Mouse (Mus musculus): ENCODE measurements at regions not wholly inside any gene's neighbourhood (a gene's known extent, or its start where the extent isn't known, plus 50 kb on each side); places are given as distances from the start of the nearest gene placed in this dataset.

DNA sequence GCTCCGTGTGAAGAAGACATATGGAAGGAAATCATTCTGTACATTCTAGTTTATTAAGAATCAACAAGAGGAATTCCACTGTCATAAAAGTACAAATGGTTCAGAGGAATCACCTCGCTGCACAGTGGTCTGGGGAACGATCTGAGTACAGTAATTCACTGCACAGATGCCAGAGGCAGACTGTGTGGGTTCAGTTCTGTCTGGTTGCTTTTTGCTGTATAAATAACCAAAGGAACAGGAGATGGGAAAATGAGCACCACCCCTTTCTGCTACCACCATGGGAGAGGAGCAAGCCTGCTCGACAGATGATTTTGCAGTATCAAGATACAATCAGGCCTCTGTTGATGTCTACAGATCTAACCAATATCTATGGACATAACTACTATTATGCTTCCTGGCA lies 322.1 kb upstream of the Slco3a1 start:
- DNase-seq = no peak

DNA sequence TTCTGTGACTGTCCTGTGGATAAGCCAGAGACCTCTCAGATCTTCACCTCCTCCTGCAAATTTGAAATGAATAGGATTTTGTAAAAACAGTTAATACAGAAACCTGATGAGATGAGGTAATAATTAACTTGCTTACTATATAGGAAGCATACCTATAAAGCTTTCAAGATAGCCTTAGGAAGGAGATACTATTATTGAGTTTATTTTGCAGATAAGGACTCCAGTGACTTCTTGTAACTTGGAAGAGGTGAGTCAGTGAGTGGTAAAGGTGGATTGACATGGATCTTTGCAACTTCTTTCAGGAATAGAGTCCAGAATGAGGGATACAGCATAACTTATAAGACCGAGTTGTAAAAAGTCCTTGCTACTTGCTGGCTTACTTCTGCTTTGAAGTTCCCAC lies 315.7 kb upstream of the Slco3a1 start:
- DNase-seq = no peak

DNA sequence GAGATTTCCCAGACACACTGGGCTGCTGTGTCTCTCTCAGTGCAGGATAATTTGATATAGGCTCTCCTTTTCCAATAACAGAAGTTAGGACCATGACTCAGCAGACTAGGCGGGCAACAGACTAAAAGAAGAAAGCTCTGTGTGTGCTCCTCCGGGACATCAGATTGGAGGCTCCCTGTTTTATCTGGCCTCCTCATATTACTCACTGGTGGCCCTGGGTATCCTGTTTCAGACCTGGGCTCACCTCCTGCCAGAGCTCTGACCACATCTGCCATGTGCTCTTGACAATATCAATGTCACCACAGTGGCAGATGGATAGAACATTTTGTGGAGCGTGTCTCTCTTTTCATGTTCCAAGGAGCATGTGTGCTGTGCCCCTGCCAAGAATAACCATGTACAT lies 308.1 kb upstream of the Slco3a1 start:
- no peak for DNase-seq

GRCm38 (mm10) chr7:74844306-74844929 lies 289.8 kb upstream of the Slco3a1 start:
- no peak for DNase-seq

DNA sequence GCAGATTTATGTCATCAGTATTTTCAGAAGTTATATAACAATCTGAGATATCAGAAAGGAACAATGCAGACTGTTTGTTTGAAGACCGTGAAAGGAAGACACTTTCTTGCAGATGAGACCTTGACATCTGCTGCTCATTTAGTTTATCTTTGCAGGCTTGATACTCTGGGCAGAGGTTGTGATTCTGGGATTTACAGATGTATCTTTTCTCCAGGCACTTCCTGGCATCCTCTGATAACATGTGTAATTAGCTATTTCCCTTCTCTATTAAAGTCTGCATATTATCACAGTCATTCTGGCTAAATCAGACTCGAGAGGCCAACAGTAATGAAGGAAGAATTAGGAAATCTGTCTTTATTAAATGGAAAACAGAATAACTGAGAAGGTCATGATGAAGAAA lies 268.7 kb upstream of the Slco3a1 start:
- DNase-seq = no peak

- no peak for DNase-seq
Observed at GRCm38 (mm10) chr7:74793241-74793640, 238.7 kb upstream of the Slco3a1 start.

DNA sequence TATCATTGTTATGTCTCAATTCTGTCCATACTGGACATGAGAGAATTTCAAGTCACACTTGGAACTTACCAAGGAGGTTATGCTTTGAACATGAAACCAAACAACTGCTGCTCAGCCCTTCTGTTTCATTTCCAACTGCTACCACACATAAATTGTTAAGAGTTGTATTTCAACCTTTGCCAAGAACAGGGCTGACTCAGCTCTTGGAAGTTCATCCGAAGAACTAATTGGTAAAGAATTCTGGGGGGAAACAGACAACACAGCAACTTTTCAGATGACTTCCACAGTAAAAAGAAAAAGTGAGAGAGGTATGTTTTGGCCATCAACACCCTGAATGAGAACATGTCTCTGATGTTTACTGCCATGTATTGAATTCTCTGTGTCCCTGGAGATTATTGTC lies 234.1 kb upstream of the Slco3a1 start:
- DNase-seq = no peak

DNA sequence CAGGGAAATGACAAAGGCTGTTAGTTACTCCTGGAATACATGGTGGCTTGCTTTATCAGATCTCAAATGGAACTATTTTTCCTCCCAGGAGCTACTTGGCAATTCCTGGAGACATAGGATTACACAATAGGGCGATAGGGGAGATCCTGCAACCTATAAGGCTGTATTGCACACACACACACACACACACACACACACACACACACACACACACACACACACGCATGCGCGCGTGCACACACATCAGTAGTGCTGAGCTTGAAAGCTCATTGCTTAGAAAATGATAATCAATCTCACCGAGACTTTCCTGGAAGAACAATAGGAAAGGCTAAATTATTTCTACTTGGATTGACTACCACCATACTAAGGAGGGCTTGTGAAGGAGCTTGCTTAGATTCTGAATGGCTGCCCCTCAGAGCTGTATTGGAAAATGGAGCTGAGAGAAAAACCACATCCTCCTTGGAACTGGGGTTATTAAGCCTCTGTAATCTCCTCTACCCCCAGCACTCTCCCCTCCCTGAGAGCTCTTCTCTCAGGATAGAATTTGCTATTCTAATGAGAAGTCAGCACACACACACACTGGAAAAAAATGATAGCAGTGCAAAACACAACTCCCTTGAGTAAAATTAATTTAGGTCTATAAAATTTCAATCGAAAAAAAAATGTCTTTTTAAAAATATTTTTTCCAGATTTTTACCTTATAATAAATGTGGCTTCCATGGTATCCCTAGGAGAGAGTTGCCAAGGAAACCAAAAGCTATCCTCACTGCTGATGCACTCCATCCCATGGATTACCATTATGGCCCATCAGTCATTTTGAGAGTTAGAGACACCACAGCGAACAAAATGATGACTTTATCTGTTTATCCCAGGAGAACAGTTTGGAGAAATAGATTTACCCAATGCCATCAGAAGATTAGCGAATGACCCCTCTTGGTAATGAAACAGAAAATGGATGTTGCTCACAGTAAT lies 217.1 kb upstream of the Slco3a1 start:
- no peak for DNase-seq

DNA sequence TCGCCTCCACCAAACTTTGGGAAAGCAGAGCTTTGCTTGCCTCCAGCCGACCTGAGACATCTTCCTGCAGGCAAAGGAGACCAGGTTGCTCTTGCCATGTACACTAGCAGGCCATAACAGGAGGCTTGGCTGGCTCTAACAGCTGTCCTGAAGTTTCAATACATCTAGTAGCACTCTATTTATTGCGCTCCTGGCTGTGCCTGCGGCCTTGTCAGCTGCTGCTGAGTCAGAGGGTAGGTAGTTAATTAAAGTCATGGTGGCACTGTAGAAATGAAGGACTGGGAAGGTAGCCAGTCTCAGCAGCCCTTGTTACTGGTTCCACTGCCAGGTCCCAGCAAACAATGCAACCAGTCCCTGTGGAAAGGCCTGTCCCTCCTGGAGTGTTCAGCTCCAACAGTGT lies 212.0 kb upstream of the Slco3a1 start:
- no peak for DNase-seq

DNA sequence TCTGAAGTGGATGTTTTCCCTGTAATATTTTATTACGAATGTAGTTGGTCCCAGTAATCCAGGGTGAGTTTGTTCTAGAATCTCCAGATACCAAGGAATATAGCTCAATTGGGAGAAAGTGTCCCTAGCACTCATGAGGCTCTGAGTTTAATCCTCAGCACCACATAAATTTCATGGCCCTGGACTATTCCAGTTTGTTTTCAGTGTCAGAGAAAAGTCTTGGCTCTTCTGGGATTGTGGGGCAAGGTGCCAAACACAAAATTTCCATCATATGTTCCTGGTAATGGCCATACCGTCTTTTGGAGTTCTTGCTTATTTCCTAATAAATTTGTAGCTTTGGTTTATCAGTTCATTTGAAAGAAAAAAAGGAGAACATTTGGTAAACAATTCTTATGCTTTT lies 202.9 kb upstream of the Slco3a1 start:
- DNase-seq = peak; percentile 3

- DNase-seq = no peak
Observed at GRCm38 (mm10) chr7:74747704-74748103, 193.1 kb upstream of the Slco3a1 start.

- no peak for DNase-seq
Observed at GRCm38 (mm10) chr7:74734941-74735340, 180.4 kb upstream of the Slco3a1 start.

DNA sequence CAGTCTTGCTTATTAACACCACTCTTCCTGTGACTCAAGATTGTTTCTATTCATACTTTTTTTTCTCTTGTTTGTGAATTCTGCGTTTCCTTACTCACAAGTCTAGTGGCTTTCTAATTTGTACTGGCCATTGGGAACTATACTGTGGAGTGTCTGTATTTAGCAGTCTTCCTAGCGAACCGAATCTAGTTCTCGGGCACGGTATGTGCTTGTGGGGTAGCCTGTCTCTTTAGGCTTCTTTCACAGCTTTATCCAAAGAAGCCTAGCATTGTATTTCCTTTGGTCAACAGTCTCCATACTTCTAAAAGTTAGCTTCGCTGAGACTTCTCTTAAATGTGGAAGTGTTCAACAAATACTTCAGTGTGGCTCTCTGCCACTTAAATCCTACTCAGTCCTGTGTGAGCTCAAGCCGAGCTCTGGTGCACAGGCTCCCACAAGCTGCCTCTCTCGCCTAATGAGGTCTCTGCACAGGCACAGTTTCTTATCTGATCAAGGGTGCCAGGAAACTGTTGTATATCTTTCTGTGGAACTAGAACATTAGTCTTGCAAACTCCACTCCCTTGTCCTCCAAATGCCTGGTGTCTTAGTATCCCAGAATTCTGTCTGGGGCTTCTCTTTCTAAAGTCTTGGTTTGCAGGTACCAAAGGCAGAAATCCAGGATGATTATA lies 171.9 kb upstream of the Slco3a1 start:
- no peak for DNase-seq

DNA sequence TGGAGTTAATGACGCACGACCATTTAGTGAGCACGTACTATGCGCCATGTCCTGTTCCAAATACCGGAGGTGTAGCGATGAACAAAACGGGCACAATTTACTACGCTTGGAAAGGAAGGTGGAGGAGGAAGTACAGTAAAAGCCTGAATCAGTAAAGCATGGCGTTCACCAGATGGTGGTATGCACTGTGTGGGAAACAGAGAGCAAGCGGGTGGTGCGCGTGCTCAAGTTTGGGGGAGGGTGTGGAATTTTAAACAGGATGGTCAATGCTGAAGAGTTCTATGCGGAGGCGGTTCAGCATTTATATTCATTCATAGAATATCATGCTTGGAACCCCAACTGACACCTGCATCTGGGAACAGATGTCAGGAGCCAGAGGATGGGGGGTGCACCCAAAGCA lies 164.7 kb upstream of the Slco3a1 start:
- DNase-seq = no peak

DNA sequence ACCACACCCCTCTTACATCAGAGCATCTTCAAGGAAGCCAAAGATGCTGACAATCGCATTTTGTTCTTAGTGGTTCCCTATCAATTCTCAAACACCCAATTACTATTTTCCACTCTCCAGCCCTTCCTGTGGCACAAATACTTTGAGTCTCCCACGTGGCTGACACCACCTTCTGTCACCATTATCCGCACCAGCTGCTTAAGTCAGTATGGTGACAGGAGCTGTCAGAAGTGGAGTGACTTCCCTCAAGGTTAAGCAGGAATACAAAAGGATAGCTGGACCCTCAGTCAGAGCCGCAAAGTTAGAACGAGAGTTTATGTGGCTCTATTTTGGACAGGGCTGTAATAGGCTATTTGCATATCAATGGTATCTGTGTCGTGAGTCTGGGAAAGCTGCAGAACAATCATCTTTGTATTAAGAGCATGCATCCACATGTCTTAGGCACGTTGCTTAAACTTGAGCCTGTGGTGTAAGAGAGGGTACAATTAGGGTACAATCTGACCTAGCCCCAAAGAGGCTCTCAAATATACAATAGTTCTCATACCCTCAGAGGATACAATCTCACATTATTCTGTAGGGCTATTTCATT lies 155.5 kb upstream of the Slco3a1 start:
- no peak for DNase-seq

DNA sequence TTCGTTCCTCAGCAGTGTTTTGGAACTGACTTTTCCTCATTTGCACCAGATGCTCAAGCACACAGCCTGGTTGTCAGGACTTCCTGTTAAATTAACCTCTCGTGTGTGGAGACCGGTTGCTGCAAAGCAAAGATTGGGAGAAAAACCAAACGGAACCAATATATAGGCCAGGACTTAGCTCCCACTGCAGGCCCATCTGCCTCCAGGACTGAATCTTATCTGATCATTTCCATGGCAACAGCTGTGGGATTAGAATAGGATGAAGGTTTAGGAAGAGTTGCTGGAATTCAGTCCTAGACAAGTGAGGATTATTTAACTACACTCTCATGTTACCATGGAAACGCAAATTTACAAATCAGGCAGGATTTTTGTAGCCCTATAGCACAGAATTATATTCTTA lies 154.4 kb upstream of the Slco3a1 start:
- no peak for DNase-seq

DNA sequence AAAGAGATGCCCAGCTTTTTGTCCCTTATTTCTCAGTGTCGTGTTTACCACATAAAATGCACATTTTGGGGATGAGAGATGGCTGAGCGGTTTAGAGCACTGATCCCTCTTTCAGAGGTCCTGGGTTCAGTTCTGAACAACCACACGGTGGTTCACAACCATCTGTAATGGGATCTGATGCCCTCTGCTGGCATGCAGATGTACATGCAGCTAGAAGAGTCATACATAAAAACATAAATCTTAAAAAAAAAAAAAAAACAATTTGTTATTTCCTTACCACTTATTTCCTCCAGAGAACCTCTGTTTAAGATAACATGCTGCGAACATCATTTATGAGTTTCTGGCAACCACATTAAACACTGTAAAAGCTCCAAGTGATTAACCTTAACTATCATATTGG lies 149.0 kb upstream of the Slco3a1 start:
- no peak for DNase-seq

DNA sequence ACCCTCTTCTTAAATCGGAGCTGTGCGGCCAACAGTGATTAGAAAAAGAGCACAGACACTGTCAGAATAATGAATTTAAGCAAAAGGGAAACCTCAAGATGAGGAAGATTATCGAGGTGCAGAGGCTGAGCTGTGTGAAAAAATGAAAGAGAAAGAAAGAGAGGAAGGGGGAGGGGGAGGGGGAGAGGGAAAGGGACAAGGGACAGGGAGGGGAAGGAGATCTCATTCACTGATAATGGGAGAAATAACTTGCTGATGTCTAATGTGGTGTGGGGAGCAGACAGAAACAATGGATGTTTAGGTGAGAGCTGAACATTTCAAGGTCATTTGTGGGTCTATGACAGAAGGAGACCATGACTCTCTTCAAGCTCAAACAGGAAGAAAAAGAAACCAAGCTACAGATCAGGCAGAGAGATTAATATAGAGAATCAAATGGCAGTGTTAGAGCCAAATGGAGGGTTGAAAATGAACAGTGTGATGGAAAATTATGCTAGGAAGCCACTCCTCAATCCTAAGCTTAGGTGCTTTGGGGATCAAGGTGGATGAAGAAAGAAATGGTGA lies 143.3 kb upstream of the Slco3a1 start:
- no peak for DNase-seq

DNA sequence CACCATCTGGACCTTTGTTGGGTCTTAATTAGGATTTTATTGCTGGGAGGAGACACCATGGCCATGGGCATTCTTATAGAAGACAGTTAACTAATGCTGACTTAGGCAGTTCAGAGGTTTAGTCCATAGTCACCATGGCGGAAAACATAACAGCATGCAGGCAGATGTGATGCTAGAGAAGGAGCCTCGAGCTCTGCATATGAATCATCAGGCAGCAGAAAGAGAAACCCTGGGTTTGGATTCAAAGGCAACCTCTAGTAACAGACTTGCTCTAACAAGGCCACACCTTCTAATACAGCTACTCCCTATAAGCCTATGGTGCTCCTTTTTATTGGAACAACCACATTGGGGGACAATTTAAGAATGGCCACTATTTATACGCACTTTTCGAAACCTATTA lies 141.7 kb upstream of the Slco3a1 start:
- DNase-seq = no peak

DNA sequence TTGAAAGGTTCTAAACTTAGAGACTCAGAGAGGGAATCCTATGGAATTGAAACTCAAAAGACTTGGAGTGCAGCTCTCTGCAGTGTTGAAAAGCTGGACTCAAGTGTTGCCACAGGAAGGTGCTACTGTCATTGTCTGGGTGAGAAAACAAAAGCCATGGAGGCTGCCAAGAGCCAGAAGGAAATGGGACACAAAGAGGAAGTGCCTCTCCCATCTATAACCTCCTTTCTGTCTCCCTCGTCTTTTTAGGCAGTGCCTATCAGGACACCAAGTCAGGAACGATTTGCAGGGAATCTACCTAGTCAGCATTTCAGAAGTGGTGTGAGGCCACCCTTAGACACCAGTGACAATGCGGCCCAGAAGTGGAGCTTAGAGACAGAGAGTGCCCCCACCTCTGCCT lies 138.5 kb upstream of the Slco3a1 start:
- no peak for DNase-seq

GRCm38 (mm10) chr7:74690706-74691105 lies 136.1 kb upstream of the Slco3a1 start:
- no peak for DNase-seq

DNA sequence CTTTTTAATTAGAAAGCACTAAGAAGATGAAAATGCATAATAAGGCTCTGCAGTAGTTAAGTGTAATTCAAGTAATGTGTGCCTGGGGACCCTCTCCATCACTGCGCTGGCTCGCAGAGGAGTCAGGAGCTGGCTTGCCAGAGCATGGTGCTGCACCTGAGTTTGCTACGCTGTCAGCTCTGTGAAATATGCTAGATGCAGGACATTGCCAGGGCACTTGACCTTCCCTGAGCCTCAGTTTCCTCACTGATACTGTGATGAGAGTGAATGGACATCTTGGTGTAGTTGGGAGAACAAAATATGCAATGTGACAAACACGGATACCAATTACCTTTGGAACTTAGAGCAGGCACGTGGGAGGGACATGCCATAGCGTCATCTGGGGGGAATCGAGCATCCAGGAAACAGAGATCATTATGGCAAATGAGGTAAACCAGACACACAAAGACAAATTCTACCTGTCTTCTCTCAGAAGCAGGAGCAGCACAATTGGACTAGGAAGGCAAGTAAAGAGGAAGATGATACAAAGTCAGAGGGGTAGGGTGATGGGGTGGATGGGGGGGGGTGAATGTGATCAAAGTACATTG lies 133.6 kb upstream of the Slco3a1 start:
- DNase-seq = no peak

Measured in cerebellum, adult 11 months (tissue).